Mouse (Mus musculus) Muller cell, postnatal 12 days (primary cell): Measurements from ENCODE around the gene Gm17783.
"Not testable (repeated sequence)": the region's sequence is repeated elsewhere in the genome, so short reads cannot be mapped to it uniquely, and the experiment has no call there.

ENCODE experiments used
- DNase-seq: peaks from one replicate; pipeline ENCODE4 v3.0.0-alpha.2; 2015; ENCODE audit errors: inconsistent ontology term

Gm17783 gene

GRCm38 (mm10) chr16:45531950-45532349, at the start of gene Gm17783:
TSS of gene Gm17783 (minus strand) at chr16:45532050.
- DNase-seq = no peak

- no peak for DNase-seq
Observed at GRCm38 (mm10) chr16:45579883-45580282, 48.0 kb upstream of the Gm17783 start.

GRCm38 (mm10) chr16:45572307-45572706, 40.5 kb upstream of the Gm17783 start:
- no peak for DNase-seq

- DNase-seq = no peak
Observed at GRCm38 (mm10) chr16:45561747-45562146, 29.9 kb upstream of the Gm17783 start.

- no peak for DNase-seq
Observed at GRCm38 (mm10) chr16:45551579-45551978, 19.7 kb upstream of the Gm17783 start.

- no peak for DNase-seq
Observed at GRCm38 (mm10) chr16:45547982-45548381, 16.1 kb upstream of the Gm17783 start.

GRCm38 (mm10) chr16:45544341-45544740, 12.5 kb upstream of the Gm17783 start:
- DNase-seq = no peak

- no peak for DNase-seq
Observed at GRCm38 (mm10) chr16:45542108-45542507, 10.3 kb upstream of the Gm17783 start.

- not testable (repeated sequence) for DNase-seq
Observed at GRCm38 (mm10) chr16:45538342-45538741, 6.5 kb upstream of the Gm17783 start.

GRCm38 (mm10) chr16:45535009-45535408, 3.2 kb upstream of the Gm17783 start, which contains the start of gene Slc9c1:
TSS of gene Slc9c1 (plus strand) at chr16:45535309.
- no peak for DNase-seq

GRCm38 (mm10) chr16:45525551-45525950, 6.3 kb downstream of the Gm17783 start:
- DNase-seq = no peak

- DNase-seq = no peak
Observed at GRCm38 (mm10) chr16:45495326-45495725, 36.5 kb downstream of the Gm17783 start.

- DNase-seq = no peak
Observed at GRCm38 (mm10) chr16:45492927-45493326, 38.9 kb downstream of the Gm17783 start, which contains the start of gene Gm609. TSS of gene Gm609 (minus strand) at chr16:45492969.

GRCm38 (mm10) chr16:45476991-45477390, 54.9 kb downstream of the Gm17783 start:
- DNase-seq = no peak

GRCm38 (mm10) chr16:45471836-45472235, 60.0 kb downstream of the Gm17783 start:
- DNase-seq = not testable (repeated sequence)
